Mouse (Mus musculus) kidney, adult 2 months (tissue): Measurements from ENCODE around the gene Cysrt1.

ENCODE experiments used
- CTCF ChIP-seq: fragments of 200-500 bp; conservative IDR thresholded peaks from 2 replicates; pipeline ENCODE4 v1.5.1; 2011; ENCODE audit warnings: low read depth, mild to moderate bottlenecking, control low read depth, low read length, moderate library complexity, mixed read lengths; ENCODE audit not compliant: insufficient read depth, insufficient read length
- POLR2A ChIP-seq: fragments of 200-500 bp; IDR thresholded peaks from one replicate; pipeline ENCODE4 v1.6.1; 2011; ENCODE audit warnings: low read depth, low read length, control low read depth

DNA sequence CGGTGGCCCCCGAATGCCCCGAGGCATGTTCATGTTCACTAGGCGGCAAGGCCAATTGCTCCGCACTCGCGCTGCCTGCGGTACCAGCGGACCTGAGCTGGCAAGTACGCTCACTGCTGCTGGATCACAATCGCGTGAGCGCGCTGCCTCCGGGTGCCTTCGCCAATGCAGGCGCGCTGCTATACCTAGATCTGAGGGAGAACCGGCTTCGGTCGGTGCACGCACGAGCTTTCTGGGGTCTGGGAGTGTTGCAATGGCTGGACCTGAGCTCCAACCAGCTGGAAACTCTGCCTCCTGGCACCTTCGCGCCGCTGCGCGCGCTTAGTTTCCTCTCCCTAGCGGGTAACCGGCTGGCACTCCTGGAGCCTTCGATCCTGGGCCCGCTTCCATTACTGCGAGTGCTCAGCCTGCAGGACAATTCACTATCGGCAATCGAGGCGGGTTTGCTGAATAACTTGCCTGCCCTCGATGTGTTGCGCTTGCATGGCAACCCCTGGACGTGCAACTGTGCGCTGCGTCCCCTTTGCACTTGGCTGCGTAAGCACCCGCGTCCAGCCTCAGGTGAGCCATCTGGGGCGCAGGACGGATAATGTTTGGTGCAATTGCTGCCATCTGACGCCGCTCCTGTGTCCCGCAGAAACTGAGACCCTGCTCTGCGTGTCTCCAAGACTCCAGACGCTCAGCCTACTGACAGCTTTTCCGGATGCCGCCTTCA, 48.0 kb upstream of the Cysrt1 start:
- TF ChIP-seq CTCF = no peak
- TF ChIP-seq POLR2A = no peak
